Mouse (Mus musculus) intestine, embryonic 14.5 days (tissue): ENCODE measurements at regions not wholly inside any gene's neighbourhood (a gene's known extent, or its start where the extent isn't known, plus 50 kb on each side); places are given as distances from the start of the nearest gene placed in this dataset.

Experiments used
- ATAC-seq: fragments of 200-750 bp; cut with Nextera tagmentation; replicated peaks from 2 replicates; pipeline ENCODE4 v1.8.0; 2017; ENCODE audit warnings: low read depth, moderate number of reproducible peaks, moderate TSS enrichment, moderate library complexity; ENCODE audit not compliant: low FRiP score, low TSS enrichment
- DNase-seq: peaks from one replicate; pipeline ENCODE4 v3.0.0-alpha.2; 2018; ENCODE audit warnings: low spot score
- H3K27ac ChIP-seq: fragments of 300-500 bp; sonication (generic); 2 replicates; pipeline ENCODE4 v1.5.1; 2014; ENCODE audit warnings: low read depth, mild to moderate bottlenecking, control low read depth
- H3K27me3 ChIP-seq: fragments of 300-500 bp; sonication (generic); replicated peaks from 2 replicates; pipeline ENCODE4 v1.6.1; 2014; ENCODE audit warnings: low read length, control low read depth; ENCODE audit not compliant: control insufficient read depth, insufficient read depth
- H3K36me3 ChIP-seq: fragments of 300-500 bp; sonication (generic); 2 replicates; pipeline ENCODE4 v1.6.1; 2014; ENCODE audit warnings: low read length, control low read depth; ENCODE audit not compliant: control insufficient read depth, insufficient read depth
- H3K4me1 ChIP-seq: fragments of 300-500 bp; sonication (generic); replicated peaks from 2 replicates; pipeline ENCODE4 v1.6.1; 2014; ENCODE audit warnings: low read length, control low read depth, mixed read lengths; ENCODE audit not compliant: control insufficient read depth, insufficient read depth
- H3K4me2 ChIP-seq: fragments of 300-500 bp; sonication (generic); 2 replicates; pipeline ENCODE4 v1.6.1; 2014; ENCODE audit warnings: low read length
- H3K4me3 ChIP-seq: fragments of 300-500 bp; sonication (generic); 2 replicates; pipeline ENCODE4 v1.5.1; 2014; ENCODE audit warnings: low read depth, low read length, control low read depth, mixed read lengths
- H3K9ac ChIP-seq: fragments of 300-500 bp; sonication (generic); 2 replicates; pipeline ENCODE4 v1.6.1; 2014; ENCODE audit warnings: mild to moderate bottlenecking, low read length
- H3K9me3 ChIP-seq: fragments of 300-500 bp; sonication (generic); 2 replicates; pipeline ENCODE4 v1.6.1; 2016; ENCODE audit warnings: low read length, control low read depth; ENCODE audit not compliant: control insufficient read depth
- WGBS: fragments of 180-500 bp; shearing (Covaris S2); extraction: QIAGEN DNeasy Blood & Tissue Kit; methylation state at CpG from one replicate; pipeline ENCODE4 v1.1.7; 2014; 5-methylcytosine and 5-hydroxymethylcytosine counted together

- H3K9ac ChIP-seq, result peak overlapping the region; percentile 52
- H3K27ac ChIP-seq, result peak overlapping the region; percentile 84
- H3K27me3 ChIP-seq, result no peaks in the 10 kb centered on the region
- ATAC-seq (peak; percentile 52; the same call in 1 of the 2 replicates), DNase-seq (no peak)
- H3K4me2 ChIP-seq, result peak overlapping the region; percentile 55
- H3K9me3 ChIP-seq, result no peaks in the 10 kb centered on the region
- no peaks in the 10 kb centered on the region for H3K36me3 ChIP-seq
- H3K4me1 ChIP-seq, result peaks cover 7% of the 10 kb centered on the region; the same call in 1 of the 2 replicates
- H3K4me3 ChIP-seq, result peak overlapping the region; percentile 35
- 11% methylated on average over 5 of the region's 5 CpGs for WGBS
These were observed 67.7 kb upstream of the Ubash3b start for GRCm38 (mm10) chr9:41229225-41229582.

- Histone ChIP-seq H3K9me3 (no peaks in the 10 kb centered on the region), H3K4me2 (peak overlapping the region; percentile 55), H3K9ac (peak overlapping the region; percentile 52), H3K27me3 (no peaks in the 10 kb centered on the region), H3K4me3 (peak overlapping the region; percentile 35), H3K4me1 (peaks cover 12% of the 10 kb centered on the region), H3K27ac (peak overlapping the region; percentile 84), H3K36me3 (no peaks in the 10 kb centered on the region)
- peak; percentile 92 for ATAC-seq
- 5% methylated on average over 29 of the region's 29 CpGs for WGBS
- peak; percentile 97 for DNase-seq
These were observed 67.1 kb upstream of the Ubash3b start for GRCm38 (mm10) chr9:41228425-41229224.

- H3K27ac ChIP-seq, result no peak overlapping the region; the same call in 1 of the 2 replicates
These were observed 61.9 kb upstream of the Ubash3b start for GRCm38 (mm10) chr9:41223406-41223805.

GRCm38 (mm10) chr9:41222346-41223015 lies 61.0 kb upstream of the Ubash3b start:
- no peak overlapping the region for H3K4me2 ChIP-seq
- H3K9me3 ChIP-seq, result no peaks in the 10 kb centered on the region
- H3K4me1 ChIP-seq, result peaks cover 11% of the 10 kb centered on the region
- H3K4me3 ChIP-seq, result no peak overlapping the region
- DNase-seq (no peak), ATAC-seq (no peak)
- H3K27ac ChIP-seq, result no peak overlapping the region
- H3K9ac ChIP-seq, result no peak overlapping the region
- WGBS, result 65% methylated on average over 16 of the region's 16 CpGs
- no peaks in the 10 kb centered on the region for H3K27me3 ChIP-seq
- no peaks in the 10 kb centered on the region for H3K36me3 ChIP-seq

More at GRCm38 (mm10) chr9:41223406-41223805, 61.9 kb upstream of the Ubash3b start:
- no peak overlapping the region for H3K4me3 ChIP-seq
- DNase-seq (no peak), ATAC-seq (no peak)
- H3K4me1 ChIP-seq, result peaks cover 12% of the 10 kb centered on the region
- H3K9me3 ChIP-seq, result no peaks in the 10 kb centered on the region
- 0 out of 2 replicates have a peak overlapping the region, but pooled peaks have one; percentile 13 for H3K9ac ChIP-seq
- no peaks in the 10 kb centered on the region for H3K36me3 ChIP-seq
- 29% methylated on average over 11 of the region's 11 CpGs for WGBS
- H3K4me2 ChIP-seq, result peak overlapping the region; percentile 33
- no peaks in the 10 kb centered on the region for H3K27me3 ChIP-seq

GRCm38 (mm10) chr9:41221110-41221790 lies 59.8 kb upstream of the Ubash3b start:
- Histone ChIP-seq H3K4me3 (no peak overlapping the region), H3K27me3 (no peaks in the 10 kb centered on the region), H3K4me2 (no peak overlapping the region), H3K9me3 (no peaks in the 10 kb centered on the region), H3K4me1 (peaks cover 11% of the 10 kb centered on the region), H3K36me3 (no peaks in the 10 kb centered on the region), H3K9ac (no peak overlapping the region), H3K27ac (no peak overlapping the region)
- WGBS, result 79% methylated on average over 4 of the region's 4 CpGs
- DNase-seq (no peak), ATAC-seq (no peak)

GRCm38 (mm10) chr9:41220105-41220669 lies 58.7 kb upstream of the Ubash3b start:
- ATAC-seq, result no peak
- Histone ChIP-seq H3K27ac (no peak overlapping the region), H3K4me1 (peaks cover 11% of the 10 kb centered on the region), H3K27me3 (no peaks in the 10 kb centered on the region), H3K4me3 (no peak overlapping the region), H3K36me3 (no peaks in the 10 kb centered on the region), H3K4me2 (no peak overlapping the region), H3K9me3 (no peaks in the 10 kb centered on the region), H3K9ac (no peak overlapping the region)
- 63% methylated on average over 3 of the region's 3 CpGs for WGBS
- no peak for DNase-seq

- ATAC-seq (no peak), DNase-seq (no peak)
- Histone ChIP-seq H3K4me2 (no peak overlapping the region), H3K36me3 (no peaks in the 10 kb centered on the region), H3K9ac (no peak overlapping the region), H3K4me3 (no peak overlapping the region), H3K9me3 (no peaks in the 10 kb centered on the region), H3K27me3 (no peaks in the 10 kb centered on the region), H3K4me1 (peaks cover 6% of the 10 kb centered on the region), H3K27ac (no peak overlapping the region)
- WGBS, result 91% methylated on average over 6 of the region's 6 CpGs
These were observed 57.2 kb upstream of the Ubash3b start for GRCm38 (mm10) chr9:41218702-41219101.

- Histone ChIP-seq H3K4me1 (peaks cover 15% of the 10 kb centered on the region), H3K4me3 (no peak overlapping the region), H3K27ac (no peak overlapping the region), H3K9ac (no peak overlapping the region), H3K27me3 (no peaks in the 10 kb centered on the region), H3K4me2 (no peak overlapping the region), H3K9me3 (no peaks in the 10 kb centered on the region), H3K36me3 (no peaks in the 10 kb centered on the region)
- DNase-seq (no peak), ATAC-seq (no peak)
- 48% methylated on average over 3 of the region's 3 CpGs for WGBS
These were observed 54.8 kb upstream of the Ubash3b start for GRCm38 (mm10) chr9:41216248-41216647.
